Mouse (Mus musculus) CH12.LX (cell line): ENCODE measurements around the gene 1700019N19Rik.

ENCODE experiments used
- CTCF ChIP-seq, 2 experiments: IDR thresholded peaks in 1 of 2; conservative IDR thresholded peaks in 1 of 2; 2 replicates each; pipeline ENCODE4 v1.5.1; 2011 to 2012; ENCODE audit warnings: low read depth in 2 of 2, low read length in 2 of 2, improper control_type of control experiment in 1 of 2, inconsistent platforms in 1 of 2, mild to moderate bottlenecking in 1 of 2, moderate library complexity in 1 of 2
- POLR2A ChIP-seq: IDR thresholded peaks from 2 replicates; pipeline ENCODE4 v1.6.1; 2011; ENCODE audit warnings: low read depth, mild to moderate bottlenecking, improper control_type of control experiment, low read length
- TBP ChIP-seq: conservative IDR thresholded peaks from 2 replicates; pipeline ENCODE4 v1.6.1; 2011; ENCODE audit warnings: low read depth, low read length, improper control_type of control experiment
- ZC3H11A ChIP-seq: IDR thresholded peaks from 2 replicates; pipeline ENCODE4 v1.6.1; 2012; ENCODE audit warnings: low read depth, mild to moderate bottlenecking, inconsistent platforms, low read length, improper control_type of control experiment

GRCm38 (mm10) chr19:58839806-58840205 is 45.5 kb upstream of the 1700019N19Rik start:
- no peak for TF ChIP-seq TBP
- TF ChIP-seq CTCF (conservative IDR thresholded peaks at IDR 0.05 in 1 of 2, IDR thresholded peaks at IDR 0.05 in 1 of 2; ENCODE audit: low read depth in 2 of 2, low read length in 2 of 2), result no peak
- no peak for TF ChIP-seq POLR2A
- no peak for TF ChIP-seq ZC3H11A
